Mouse (Mus musculus): ENCODE results near the gene Rras.

DNA sequence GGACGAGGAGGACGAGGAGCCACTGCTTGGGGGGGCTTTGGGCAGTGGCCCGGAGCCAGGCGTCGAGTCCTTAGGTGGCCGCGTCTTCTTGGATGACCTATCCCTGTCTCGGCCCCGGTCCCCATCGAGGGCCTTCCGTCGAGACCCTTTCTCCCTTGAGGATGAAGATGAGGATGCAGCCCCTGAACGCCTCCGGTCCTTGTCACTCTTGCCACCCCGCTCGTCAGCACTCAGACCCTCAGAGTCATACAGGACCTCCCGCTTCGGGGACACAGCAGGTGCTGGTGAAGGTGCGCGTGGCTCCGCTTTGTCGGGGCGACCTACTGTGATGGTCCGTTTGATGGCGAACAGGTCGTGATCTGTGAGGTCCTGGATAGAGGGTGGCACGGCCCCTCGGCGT lies 10.6 kb upstream of the Rras start:
- no peak for TF ChIP-seq CTCF (IDR thresholded peaks at IDR 0.05; ENCODE audit: extremely low read depth, insufficient read depth, insufficient read length, insufficient replicate concordance)
- no peak for TF ChIP-seq POLR2A (IDR thresholded peaks at IDR 0.05; ENCODE audit: low read depth, low read length)
